Mouse (Mus musculus) mouse embryonic stem cell (cell line): ENCODE measurements at regions not wholly inside any gene's neighbourhood (a gene's known extent, or its start where the extent isn't known, plus 50 kb on each side); places are given as distances from the start of the nearest gene placed in this dataset.

ENCODE experiments used
- in situ Hi-C, 2 experiments: fragments of 300-500 bp; cut with MboI; formaldehyde crosslinking; loops; 1 replicate in 1 of 2; 3 replicates in 1 of 2; pipeline ENCODE4 v1.14.3; 2019 to 2020; ENCODE audit warnings: low sequenced_read_pairs in 2 of 2, low pct_unique_long_range_greater_than_20kb in 1 of 2, mixed read lengths in 1 of 2; ENCODE audit not compliant: unreplicated experiment in 1 of 2

DNA sequence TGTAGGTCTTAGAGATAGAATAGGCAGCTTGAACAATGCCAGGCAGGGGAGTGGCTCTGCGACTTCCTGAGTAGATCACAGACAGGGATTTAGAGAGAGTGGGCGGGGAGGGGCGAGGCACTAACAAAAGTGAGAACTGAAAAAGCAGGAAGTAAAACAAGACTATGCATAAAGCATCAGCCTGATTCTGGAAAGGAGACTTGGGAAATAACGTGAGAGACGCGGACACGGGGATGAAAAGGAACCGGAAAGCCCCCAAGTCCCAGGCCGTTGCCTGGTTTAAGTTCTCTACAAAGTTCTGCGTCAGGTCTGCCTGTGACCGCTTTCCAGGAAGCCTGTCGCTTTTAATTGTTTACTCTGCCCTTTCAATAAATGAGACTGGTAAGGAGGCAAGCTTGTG is 86.3 kb downstream of the D16Ertd472e start:
- in situ Hi-C loops, result no loop called here

DNA sequence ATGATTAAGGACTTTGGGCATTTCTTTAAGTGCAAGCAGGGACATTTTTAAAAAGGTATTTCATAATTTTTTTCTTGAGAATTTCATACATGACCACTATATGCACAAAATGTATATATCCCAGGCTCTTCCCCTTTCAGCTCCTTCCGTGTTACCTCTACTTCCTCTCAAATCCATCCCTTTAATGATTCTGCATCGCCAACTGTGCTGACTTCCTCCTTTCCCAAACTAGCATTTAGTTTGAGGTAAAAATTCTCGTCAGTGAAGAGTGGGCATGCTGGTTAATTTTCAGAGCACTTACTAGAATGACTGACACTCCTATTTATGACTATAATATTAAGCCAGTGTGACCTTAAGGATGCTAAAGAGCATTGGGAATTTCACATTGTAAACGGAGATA is 86.9 kb downstream of the D16Ertd472e start:
- in situ Hi-C loops, result no loop called here

DNA sequence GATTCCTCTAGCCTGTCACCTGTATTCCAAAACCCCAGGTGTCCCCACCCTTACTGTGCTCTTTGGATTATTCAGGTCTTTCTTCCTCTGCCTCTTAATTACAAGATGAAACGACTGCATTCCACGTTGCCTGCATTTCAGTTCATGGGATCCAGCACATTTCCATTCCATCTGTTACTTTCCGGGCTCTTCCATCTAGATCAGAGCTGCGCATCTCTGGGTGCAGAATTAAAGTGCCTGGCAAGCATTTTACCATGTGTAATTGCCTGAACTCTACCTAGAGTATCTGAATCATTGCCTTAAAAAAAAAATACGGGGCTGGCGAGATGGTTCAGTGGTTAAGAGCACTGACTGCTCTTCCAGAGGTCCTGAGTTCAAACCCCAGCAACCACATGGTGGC is 90.0 kb downstream of the D16Ertd472e start:
- in situ Hi-C loops, result no loop called here

DNA sequence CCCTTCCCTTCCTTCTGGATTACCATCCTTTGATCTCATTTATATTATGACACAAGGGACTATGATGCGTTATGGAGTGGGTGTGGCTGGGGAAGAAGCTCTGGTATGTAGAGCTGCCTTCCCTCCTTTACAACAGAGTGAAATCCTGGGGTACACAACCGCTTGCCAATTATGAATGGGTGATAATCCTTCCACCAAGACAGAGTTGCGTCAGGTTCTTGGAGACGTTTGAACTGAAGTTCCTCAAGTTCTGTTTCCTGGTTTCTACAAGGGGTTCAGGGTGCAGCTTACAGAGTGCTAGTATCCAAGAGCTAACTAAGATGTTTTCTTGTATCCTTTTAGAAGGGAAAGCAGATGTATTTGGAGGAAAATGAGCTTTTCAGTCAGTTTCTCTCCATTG is 92.2 kb downstream of the D16Ertd472e start:
- in situ Hi-C loops, result no loop called here

DNA sequence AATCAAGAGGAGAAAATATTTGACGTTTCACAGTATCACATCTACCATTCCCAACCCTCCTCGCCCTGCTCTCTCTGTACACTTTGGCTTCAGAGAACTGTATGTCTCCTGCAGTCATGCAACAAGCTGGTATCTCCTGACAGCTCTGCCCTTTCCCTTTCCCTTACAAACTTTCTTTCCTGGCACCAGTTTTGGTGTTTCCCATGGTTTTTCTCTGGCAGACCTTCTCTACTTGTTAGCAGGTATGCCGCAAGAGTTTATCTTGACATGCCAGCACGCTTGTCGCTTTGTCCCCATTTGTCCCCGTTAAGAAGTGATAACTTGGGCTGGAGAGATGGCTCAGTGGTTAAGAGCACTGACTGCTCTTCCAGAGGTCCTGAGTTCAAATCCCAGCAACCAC is 94.9 kb downstream of the D16Ertd472e start:
- in situ Hi-C loops, result no loop called here

DNA sequence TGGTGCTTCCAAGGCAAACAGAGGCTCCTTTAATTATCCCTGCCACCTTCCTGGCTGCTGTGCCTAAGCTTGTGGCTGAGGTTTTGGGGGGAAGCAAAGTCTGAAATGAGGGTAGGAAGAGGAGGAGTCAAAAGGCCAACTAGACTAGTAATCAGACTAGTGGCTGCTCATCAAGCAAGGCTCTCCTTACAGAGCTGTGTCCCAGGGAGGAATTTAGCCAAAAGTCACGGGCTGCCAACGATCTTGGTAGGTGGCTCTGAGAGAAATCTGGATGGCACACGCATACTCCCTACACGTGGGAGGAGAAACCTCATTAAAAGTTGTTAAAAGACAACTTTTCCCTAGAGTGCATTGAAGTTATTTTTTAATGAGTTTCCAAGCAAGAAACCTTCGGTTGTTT is 95.4 kb downstream of the D16Ertd472e start:
- in situ Hi-C loops, result no loop called here

DNA sequence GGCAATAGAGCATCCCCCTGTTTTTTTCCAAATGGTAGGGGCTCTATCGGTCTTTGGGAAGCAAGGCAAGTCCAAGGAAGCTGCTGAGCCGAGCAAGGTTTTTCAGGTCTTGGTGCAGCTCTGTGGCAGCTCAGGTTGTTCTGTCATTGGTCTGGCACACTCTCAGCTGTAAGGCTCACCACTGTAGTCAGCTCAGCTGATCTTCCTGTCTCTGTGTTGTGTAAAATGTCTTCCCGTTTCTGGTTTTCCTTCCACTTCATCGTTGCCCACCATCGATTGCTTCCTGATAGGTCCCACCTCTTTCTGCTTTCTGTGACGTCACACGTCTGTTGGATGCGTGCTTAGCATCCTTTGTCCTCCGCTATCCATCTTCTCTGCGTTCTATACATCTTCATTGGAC is 96.2 kb downstream of the D16Ertd472e start:
- in situ Hi-C loops, result no loop called here

DNA sequence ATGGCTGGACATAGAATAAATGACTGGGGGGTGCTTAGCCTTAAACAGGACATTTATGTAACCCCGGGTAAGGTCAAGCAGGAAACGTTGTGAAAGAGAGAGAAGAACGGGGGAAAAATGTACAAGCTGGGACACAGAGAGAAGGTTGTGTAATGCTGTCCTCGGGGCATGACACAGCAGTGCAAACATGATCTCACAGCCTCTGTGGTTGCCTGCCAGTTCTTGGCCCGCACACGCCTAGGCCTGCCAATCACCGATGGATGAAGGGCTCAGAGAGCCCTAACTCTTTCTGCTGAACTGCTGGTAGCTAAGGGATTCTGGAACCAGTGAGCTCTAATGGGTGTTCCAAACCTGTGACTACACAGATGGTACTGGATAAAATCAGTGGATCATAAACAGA is 96.5 kb upstream of the Btg3 start:
- in situ Hi-C loops, result no loop called here

DNA sequence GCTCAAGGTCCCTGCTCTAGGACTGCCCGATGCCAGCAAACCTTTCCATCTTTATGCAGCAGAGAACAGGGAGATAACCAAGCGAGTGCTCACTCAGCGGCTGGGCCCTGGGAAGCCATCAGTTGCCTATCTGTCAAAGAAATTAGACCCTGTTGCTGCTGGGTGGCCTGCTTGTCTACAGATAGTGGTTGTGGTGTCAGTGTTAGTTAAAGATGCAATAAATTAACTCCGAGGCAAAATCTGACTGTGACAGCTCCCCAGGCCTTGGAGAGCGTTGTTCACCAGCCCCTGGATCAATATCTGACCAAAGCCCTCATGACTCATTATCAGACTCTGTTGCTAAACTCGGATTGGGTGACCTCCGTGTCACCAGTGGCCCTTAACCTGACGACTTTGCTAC is 83.0 kb upstream of the Btg3 start:
- in situ Hi-C loops, result loop anchor here in 1 of 2 experiments (10.0 kb wide), 1 partner anchor 175 kb away; no protein-coding TSS in a partner anchor

DNA sequence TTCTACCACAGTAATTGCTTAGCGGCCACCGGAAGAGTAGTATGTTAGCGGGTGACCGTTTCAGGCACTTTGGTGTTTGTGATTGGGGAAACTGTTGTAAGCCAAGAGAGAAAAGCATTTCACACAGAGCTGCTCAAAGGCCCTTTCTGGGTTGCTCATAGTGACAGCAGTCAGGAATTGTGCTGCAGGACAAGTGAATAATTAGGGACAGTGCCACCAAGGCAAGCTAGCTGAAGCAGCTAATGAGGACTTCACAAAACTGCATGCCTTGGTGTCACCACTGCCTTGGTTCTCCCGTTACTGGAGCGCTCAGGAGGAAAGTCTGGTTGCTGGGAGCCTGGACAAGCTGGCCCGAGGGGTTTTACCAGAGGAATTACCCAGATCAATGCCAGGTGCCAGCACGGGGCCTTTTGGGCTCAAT is 80.7 kb upstream of the Btg3 start:
- in situ Hi-C loops, result loop anchor here in 1 of 2 experiments (10.0 kb wide), 1 partner anchor 177 kb away; no protein-coding TSS in a partner anchor

DNA sequence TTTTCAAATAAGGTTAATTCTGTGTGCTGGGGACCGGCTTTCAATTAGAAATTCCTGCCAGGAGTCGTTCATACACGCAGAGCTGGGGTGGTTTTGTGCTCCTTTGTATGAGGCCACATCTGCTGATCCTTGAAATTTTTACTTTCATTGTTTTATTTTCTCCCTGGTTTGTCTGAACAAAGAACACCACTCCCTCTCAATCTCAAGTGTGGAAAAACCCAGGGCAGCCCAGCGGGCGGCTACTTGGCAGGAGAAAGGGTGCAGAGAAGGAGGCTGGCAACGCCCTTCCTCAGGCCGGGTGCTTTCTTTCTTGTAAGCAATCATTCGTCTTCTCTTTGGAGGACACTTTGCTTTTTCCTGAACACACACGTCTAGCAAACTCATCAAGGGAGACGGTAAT is 79.4 kb upstream of the Btg3 start:
- in situ Hi-C loops, result loop anchor here in 1 of 2 experiments (10.0 kb wide), 1 partner anchor 178 kb away; no protein-coding TSS in a partner anchor

DNA sequence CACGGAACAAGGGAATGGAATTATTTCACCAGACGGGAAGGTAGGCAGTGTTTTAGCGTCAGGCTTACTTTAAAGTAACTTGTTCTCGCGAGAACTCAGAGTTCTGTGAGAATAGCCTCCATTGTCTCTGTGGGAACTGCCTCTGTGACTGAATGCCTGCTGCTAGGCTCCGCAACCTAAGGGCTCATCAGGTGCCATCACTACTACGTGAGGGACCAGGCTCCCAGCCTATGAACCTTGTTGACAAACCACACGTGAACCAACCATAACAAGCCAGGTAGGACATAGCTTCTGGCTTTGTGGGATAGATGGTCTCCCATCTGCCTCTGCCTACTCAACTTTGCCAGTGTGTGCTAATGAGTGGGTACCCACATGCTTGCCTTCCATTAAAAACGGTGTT is 77.5 kb upstream of the Btg3 start:
- in situ Hi-C loops, result loop anchor here in 1 of 2 experiments (10.0 kb wide), 1 partner anchor 180 kb away; no protein-coding TSS in a partner anchor

DNA sequence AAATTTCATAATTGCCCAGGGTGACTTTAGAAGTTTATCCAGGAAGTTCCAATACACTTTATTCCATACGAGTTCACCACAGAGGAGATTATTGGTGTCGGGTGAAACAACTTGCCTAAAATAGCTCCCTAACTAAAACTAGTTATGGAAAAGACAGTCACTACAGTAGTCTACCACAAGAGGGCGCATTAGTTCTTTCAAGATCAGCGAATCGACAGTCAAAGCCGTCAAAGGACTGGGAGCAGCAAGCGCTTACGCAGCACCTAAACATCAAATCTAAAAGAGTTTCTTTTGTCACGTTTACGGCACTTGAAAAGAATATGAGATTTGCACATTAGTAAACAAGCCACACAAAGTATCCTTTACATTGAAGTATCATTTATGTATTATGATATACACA is 75.3 kb upstream of the Btg3 start:
- in situ Hi-C loops, result loop anchor here in 1 of 2 experiments (10.0 kb wide), 1 partner anchor 182 kb away; no protein-coding TSS in a partner anchor

DNA sequence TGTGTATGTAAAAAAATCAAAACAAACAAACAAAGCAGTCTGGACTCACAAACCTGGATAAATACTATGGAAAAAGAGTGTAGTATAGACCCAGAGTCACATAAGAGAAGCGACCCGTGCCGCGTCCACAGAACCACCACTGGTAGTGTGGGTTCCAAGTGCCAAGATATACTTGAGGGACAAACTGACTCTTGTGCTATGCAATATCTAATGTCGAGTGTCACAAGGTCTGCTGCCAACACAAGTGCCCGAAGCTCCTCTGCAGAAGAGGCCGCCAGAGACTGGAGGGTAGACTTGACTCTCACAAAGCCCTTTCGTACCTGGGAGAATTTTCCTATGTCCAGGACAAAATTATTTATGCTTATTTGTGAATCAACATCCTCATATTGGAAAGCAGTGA is 74.8 kb upstream of the Btg3 start:
- in situ Hi-C loops, result loop anchor here in 1 of 2 experiments (10.0 kb wide), 1 partner anchor 183 kb away; no protein-coding TSS in a partner anchor

DNA sequence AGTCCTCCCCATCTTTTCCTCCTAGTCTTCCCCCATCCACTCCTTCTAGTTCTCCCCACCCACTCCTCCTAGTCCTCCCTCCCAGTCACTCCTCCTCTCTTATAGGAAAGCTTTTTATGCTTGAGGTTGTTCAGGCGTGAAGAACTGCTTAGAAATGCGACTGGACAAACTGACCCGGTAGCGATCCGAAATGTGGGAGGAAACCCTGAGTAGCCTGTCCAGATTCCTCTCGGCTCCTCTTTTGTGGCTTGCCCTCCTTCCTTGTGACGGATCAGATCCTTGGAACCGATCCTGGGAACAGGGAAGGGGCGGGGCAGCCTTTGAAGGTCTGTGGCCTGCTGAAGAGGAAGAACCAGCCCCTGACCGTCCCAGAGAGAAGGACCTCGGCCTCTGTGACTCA is 74.3 kb upstream of the Btg3 start:
- in situ Hi-C loops, result loop anchor here in 1 of 2 experiments (10.0 kb wide), 1 partner anchor 184 kb away; no protein-coding TSS in a partner anchor

DNA sequence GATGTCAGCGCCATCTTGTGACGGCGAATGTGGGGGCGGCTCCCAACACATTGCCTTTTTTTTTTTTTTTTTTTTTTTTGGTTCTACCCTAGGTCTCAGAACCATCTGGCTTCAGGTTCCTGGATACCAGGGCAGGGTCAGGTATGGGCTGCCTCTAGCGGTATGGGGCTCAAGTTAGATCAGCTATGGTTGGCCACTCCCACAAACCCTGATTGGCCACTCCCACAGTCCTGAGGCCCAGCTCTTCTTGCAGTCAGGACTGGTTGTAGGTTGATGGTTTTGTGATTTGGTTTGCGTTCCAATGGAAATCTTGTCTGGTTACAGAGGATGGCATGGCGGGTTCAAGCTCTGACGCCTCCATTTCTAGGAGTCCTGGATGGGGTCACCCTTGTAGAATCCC is 72.2 kb upstream of the Btg3 start:
- in situ Hi-C loops, result no loop called here

DNA sequence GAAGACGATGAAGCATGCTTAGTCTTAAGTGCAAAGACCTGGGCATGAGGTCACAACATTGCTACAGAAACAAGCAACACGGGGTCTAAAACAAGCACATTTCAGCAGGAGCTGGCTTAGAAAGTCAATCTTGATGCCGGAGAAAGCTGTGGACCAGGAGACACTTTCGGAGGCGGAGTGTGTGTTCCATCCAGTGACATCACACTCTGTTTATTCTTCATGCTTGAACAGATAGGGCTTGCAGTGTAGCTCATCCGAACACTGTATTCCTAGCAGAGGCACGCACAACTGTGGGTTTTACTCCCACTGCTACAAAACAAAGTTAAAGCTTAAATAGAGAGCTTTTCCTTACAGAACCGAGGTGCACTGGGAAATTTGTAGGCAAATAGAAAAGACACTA is 66.3 kb upstream of the Btg3 start:
- in situ Hi-C loops, result no loop called here

DNA sequence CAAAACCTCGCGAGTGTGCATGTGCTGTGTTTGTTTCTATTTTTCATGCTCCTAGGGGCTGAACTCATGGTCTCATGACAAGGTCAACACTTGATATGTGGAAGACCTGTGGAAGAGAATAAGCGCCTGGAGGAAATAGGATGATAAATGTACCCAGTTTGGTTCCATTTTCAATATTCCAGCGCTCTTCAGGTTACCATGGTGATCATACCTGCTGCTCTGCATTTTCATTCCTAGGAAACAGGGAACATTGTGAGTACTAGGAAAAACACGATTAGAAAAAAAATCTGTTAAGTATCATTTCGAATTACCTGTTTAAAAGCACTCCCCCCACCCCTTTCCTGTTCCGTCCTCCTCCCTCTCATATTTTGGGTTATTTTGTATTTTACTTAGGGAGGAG is 65.8 kb upstream of the Btg3 start:
- in situ Hi-C loops, result no loop called here

DNA sequence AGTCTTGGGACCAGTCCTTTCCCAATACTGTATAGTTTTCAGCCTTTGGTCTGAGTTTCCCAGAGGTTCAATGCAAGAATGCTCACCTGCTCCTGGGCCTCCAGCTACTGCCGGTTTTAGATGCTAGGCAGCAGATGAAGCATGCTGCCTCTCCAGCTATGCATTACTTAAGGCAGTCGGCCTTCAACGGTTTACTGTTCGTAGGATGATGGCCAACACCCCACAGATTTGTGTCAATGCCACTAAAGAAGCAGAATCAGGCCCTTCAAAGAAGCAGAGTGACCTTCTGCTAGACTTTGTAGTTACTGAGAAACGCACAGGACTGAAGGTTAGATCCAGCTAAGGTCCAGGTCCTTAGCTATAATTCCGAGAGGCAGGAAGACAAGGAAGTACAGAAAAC is 65.0 kb upstream of the Btg3 start:
- in situ Hi-C loops, result no loop called here

DNA sequence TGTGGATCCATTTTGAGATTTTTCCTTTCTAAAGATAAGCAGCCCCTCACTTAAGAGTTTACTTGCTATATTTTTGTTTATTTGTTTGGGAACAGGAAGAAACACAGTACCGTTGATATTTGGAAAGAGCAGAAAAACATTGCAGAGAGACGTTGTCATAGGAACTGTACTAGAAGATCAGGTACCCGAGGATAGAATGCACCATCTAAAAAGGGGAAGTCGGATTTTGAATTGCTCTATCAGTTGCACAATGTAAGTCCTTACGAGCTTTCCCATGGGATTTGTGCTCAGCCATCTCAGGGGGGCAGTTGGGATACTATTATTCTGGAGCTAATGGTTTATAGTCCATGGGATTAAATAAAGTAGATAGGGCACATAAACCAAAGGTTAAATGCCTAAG is 58.7 kb upstream of the Btg3 start:
- in situ Hi-C loops, result no loop called here
